Mouse (Mus musculus) cortical plate, adult 2 months (tissue): ENCODE data around the gene Igtp.

ENCODE experiments used
- CTCF ChIP-seq: fragments of 200-500 bp; IDR thresholded peaks from 2 replicates; pipeline ENCODE4 v1.5.1; 2011; ENCODE audit warnings: mild to moderate bottlenecking, control low read depth, low read length; ENCODE audit not compliant: insufficient read depth; ENCODE audit errors: extremely low read depth
- POLR2A ChIP-seq: fragments of 200-500 bp; IDR thresholded peaks from 2 replicates; pipeline ENCODE4 v1.6.1; 2011; ENCODE audit warnings: mild to moderate bottlenecking, low read length, control low read depth; ENCODE audit not compliant: insufficient read depth; ENCODE audit errors: extremely low read depth

GRCm38 (mm10) chr11:58224313-58224712 is 25.0 kb downstream of the Igtp start:
- TF ChIP-seq CTCF: no peak
- no peak for TF ChIP-seq POLR2A
